Mouse (Mus musculus) right cerebral cortex, adult 18-20 months (tissue): Measurements from ENCODE around the gene Peli2.

Experiments
- DNase-seq: peaks from one replicate; pipeline ENCODE4 v3.0.0; 2022; ENCODE audit warnings: mixed read lengths

Peli2 gene

DNA sequence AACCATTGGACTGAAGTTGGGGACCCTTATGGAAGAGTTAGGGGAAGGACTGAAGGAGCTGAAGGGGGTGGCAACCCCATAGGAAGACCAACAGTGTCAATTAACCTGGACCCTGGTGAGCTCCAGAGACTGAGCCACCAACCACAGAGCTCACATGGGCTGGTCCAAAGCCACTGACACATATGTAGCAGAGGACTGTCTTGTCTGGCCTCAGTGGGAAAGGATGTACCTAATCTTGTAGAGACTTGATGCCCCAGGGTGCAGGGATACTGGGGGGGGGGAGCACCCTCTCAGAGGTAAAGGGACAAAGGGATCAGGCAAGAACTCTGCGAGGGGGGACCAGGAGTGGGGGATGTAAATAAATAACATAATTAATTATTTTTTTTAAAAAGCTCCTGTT, 176.2 kb downstream of the Peli2 start:
- DNase-seq, result no peak

DNA sequence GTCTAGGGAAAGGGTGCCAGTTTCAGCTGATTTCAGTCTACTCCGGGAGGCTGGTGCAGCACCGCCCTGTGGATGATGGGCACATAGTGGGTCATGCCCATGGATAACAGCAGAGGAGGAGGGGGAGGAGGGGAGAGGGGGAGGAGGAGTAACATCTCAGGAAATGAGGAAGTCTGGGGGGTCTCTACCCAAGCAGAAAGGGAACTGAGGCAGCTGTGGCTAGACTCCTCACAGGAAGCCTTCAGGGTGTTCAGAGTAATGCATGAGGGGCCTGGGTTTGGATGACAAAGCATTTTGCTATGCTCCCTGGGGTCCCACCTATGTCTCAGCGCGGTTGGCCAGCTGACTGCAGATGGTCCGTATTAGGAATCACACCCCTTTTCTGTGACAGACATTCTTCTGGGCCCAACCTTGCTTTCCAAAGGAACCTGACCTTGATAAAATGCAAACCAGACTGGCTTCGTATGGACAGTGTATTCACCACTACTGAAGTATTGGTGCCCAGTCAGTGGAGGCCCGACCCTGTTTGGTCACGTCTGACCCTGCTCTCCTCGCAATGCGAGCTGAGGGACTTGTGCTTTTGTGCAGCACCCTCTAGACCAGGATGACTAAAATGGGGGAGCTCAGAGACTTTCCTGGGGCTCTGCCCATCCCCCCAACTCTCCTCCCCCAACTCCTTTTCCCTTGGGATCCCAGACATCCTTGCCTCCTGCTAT, 182.0 kb downstream of the Peli2 start:
- DNase-seq, result no peak

DNA sequence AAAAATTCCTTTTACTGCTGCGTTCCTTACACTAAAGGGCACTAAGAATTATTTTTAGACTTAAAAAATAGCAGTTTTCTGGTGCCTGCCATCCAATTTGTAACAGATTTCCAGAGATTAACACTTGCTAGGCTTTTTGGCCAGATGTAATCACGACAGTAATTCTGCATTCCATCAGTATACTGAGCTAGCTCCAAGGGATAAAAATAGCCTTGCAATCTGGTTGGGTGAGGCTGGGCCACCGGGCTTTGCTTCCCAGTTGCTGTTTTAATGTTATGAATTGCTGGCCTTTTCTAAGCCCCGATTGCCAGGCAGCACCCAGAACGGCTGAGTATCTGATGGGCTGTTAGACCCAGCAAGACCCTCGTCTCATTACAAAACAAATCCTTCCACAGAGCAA, 182.6 kb downstream of the Peli2 start:
- DNase-seq, result no peak

DNA sequence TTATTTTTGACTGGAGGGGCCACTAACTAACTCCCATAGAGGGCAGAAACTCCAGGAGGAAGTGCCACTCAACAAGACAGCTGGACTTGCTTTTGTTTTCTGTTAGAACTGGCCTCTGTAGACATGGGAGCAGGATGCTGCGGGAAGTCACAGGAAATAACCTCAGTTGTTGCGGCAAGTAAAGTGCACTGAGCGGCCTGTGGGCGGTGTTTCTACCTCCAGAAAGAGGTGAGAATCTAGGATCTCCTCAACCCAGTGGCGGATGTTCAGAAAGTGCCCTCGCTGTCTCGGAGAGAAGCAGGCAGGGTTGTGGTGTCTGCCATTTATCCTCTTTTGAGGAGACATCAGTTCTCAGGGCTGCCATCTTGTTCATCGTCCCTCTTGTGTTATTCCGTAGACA, 183.2 kb downstream of the Peli2 start:
- DNase-seq, result no peak

DNA sequence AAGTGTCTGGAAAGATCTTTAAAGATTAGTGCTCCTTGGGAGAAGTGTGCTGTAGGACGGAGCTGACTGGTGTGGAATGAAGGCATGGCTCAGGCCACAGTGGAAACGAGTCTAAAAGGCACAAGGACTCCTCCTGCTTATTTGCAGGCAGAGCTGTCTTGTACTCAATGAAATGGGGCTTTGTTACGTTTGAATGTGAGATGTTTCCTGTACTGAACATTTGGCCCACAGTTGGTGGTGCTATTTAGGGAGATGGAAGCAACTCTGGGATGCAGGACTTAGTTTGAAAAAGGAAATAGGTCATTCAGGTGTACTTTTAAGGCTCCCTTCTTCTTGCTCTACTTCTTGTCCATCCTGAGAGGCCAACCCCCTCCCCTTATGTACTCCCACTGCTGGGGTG, 192.6 kb downstream of the Peli2 start:
- no peak for DNase-seq

DNA sequence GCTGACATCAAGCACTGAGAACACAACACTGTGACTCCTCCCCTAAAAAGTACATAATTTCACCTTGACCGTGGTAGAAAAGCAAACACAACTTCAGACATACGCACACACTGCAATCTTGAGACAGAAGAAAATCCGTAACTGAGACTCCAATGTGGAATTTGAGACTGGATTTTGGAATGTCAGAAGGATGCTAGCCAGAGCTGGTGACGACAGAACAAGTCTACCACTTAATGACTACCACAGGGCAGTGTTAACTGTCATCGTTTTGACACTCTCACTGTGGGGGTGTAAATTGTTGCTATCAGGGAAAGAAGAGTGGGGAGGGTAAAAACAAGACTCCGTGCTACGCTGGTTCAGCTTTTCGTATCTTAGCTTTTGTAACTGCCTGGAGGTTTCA, 195.8 kb downstream of the Peli2 start:
- no peak for DNase-seq

DNA sequence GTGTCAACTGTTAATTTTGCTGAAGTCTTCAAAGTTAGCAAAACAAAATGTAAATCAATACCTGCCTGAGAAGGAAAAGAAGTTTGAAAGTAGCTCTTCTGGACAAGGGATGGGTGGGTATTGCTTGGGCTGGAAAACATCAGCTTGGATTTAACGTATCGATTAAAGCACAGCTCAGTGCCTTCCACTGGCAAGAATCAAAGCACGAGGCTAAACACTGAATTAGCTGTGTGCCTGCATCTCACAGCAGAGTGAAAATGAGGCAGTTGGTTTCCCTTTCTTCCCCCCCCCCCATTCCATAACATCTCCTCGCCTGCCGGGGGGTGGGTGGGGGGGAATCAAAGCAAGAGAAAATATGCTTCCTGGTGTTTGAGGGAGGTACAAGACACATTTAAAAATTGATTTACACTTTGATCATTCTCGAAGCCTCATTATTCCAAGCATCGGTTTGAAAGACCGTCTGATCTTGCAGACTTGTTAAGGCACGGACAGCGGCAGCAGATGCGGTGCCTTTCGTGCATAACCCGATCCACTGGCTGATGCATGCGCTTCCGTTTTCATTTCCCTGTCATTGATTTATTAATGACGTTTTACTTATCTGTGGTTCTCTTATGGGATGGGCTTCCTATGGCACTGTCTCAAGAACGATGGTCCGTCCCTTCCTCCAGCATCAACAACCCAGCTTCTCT, 203.3 kb downstream of the Peli2 start:
- DNase-seq, result no peak

DNA sequence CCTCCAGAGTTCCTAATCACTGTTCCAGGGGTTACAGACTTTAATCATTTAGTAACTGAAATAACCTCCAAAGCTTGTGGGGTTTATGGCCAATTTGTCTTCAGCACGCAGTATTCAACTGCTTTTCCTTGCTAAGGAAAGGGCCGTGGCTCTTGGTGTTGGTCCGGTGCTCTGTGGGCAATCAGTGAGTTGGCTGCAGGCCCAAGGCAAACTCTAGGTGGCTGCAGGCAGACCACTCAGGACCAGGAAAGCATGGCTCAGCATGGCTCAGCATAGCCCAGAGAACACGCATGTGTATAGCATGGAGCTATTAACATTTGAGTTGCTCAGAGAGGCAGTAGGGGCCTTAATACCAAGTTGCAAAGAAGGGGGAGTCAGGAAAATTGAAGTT, 203.8 kb downstream of the Peli2 start:
- DNase-seq, result no peak

DNA sequence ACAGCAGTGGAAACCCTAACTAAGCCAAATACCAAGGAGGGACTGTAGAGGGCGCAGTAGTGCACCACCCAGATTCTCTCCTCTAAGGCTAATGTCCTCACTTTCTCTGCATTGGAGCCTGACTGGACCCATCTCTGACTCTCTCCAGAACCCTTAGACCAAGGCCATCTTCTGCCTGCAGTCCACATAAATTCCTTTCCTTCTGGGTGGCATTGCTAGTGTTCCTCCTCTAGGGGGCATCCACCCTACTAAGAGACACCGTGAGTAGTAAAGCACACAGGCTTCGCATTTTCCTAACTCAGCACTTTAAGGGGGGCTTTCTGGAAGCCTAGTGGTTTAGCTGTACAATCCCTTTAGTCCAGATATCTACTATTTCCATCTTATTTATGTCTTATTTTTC, 207.1 kb downstream of the Peli2 start:
- DNase-seq, result no peak

DNA sequence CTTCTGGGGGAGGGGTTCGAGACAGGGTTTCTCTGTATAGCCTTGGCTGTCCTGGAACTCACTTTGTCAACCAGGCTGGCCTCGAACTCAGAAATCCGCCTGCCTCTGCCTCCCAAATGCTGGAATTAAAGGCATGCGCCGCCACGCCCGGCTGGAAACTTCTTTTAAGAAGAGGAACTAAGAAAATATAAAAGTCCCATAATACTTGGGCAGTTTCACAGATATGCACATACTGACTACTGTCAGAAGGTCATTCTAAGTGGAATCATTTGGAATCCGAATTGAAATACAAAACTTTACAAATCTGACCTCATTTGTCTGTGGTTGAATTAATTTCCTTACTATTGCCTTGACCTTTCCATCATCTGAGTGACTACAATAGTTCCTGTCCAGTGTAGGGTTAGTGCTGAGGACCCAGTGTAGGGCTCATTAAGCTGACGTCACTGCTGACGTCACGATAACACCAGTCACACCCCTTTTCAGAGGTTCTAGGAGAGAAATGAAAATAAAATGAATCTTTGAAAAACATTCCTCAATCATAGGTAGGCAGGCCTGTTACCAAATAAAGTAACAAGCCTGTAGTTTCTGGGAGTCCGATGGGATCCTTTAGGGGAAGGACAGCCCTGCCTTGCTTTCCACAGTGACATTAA, 209.2 kb downstream of the Peli2 start:
- no peak for DNase-seq
